Mouse (Mus musculus): ENCODE data around the gene Mapk8. TPM values are rescaled to one million over a fixed set of nuclear protein-coding genes. Genes with fewer than 3 reads are reported as not detected.

Mapk8 gene
- polyA plus RNA-seq, 1 experiment from 2014 or later: 3.1 TPM

DNA sequence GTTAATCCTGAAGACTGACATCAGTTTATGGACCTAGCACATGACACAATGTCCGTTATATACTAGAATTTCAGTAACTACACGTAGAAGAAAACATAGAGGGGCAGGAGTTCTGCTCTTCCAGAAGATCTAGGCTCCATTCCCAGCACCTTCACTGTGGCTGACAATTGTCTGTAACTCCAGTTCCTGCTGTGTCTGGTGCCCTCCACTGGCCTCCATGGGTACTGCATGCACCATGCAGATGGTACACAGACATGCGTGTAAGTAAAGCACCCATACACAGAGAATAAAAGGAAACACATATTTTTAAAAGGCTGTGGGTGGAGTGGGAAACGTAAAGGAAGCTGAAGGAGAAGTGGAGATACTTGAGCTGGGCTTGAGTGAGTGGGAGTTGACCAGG, 113.1 kb downstream of the Mapk8 start:
- Histone ChIP-seq H3K4me2 (ENCODE audit: low read depth, low read length) (no peak overlapping the region), H3K36me3 (replicated peaks; ENCODE audit: insufficient read depth, low read length) (no peaks in the 10 kb centered on the region), H3K27ac (ENCODE audit: low read depth) (no peak overlapping the region), H3K27me3 (ENCODE audit: insufficient read depth, low read length) (no peaks in the 10 kb centered on the region), H3K9me3 (ENCODE audit: low read length) (no peaks in the 10 kb centered on the region), H3K9ac (replicated peaks) (no peak overlapping the region), H3K4me1 (ENCODE audit: insufficient read depth) (no peaks in the 10 kb centered on the region), H3K4me3 (ENCODE audit: low read depth, low read length) (no peak overlapping the region)
- 64% methylated on average over 4 of the region's 4 CpGs for WGBS (ENCODE audit: insufficient replicate concordance)
- DNase-seq: peak; percentile 57
- TF ChIP-seq EP300 (IDR thresholded peaks at IDR 0.05; ENCODE audit: low read depth): no peak
- TF ChIP-seq CTCF (IDR thresholded peaks at IDR 0.05; ENCODE audit: low read depth): peak; percentile 79
- no peak for ATAC-seq

DNA sequence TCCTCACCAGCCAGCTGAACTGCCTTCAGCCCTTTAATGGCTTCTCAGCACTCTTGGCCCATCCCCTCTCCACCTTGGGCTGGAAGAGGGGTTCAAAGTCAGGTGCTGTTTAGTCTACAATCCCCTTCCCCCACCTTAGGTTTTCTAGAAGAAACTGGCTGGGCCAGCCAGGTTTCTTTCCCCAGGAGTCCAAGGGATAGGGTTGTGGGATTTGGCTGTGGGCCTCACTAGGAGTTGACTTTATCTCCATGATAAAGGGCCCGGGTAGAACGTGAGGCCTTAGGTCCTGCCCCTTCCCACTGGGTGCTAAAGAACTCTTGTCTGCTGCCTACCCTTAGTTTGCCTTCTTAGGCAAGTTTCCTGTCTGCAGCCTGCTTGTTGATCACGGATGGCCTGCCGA, 115.3 kb downstream of the Mapk8 start:
- no peaks in the 10 kb centered on the region for H3K9me3 ChIP-seq (ENCODE audit: low read length)
- TF ChIP-seq CTCF (IDR thresholded peaks at IDR 0.05; ENCODE audit: low read depth) (no peak), EP300 (IDR thresholded peaks at IDR 0.05; ENCODE audit: low read depth) (no peak)
- ATAC-seq: no peak
- no peaks in the 10 kb centered on the region for H3K36me3 ChIP-seq (replicated peaks; ENCODE audit: insufficient read depth, low read length)
- H3K27ac ChIP-seq (ENCODE audit: low read depth): no peak overlapping the region
- no peak overlapping the region for H3K9ac ChIP-seq (replicated peaks)
- H3K4me1 ChIP-seq (ENCODE audit: insufficient read depth): no peaks in the 10 kb centered on the region
- H3K4me3 ChIP-seq (ENCODE audit: low read depth, low read length): no peak overlapping the region
- no peak for DNase-seq
- no peaks in the 10 kb centered on the region for H3K27me3 ChIP-seq (ENCODE audit: insufficient read depth, low read length)
- 61% methylated on average over 4 of the region's 4 CpGs for WGBS (ENCODE audit: insufficient replicate concordance)
- H3K4me2 ChIP-seq (ENCODE audit: low read depth, low read length): no peak overlapping the region

DNA sequence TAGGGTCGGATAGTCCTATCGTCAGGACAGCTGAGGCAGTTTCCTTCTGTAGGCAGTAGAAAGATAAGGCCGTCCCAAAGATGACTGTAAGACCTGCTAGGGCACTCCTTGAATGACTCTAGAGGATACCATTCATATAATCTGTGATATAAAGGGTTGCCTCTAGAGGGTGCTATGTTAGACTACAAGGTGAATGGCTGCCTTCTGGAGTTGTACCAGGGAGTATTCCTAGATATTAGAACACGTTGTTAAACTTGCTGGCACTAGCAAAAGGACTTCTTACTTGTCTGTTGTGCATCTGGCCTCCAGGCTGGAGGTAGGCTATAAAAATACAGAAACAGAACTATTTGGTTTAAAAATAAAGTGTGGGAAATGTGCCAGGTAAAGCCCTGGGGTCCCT, 116.0 kb downstream of the Mapk8 start:
- TF ChIP-seq CTCF (IDR thresholded peaks at IDR 0.05; ENCODE audit: low read depth) (peak; percentile 35), EP300 (IDR thresholded peaks at IDR 0.05; ENCODE audit: low read depth) (no peak)
- Histone ChIP-seq H3K9ac (replicated peaks) (no peak overlapping the region), H3K4me3 (ENCODE audit: low read depth, low read length) (no peak overlapping the region), H3K4me1 (ENCODE audit: insufficient read depth) (no peaks in the 10 kb centered on the region), H3K36me3 (replicated peaks; ENCODE audit: insufficient read depth, low read length) (no peaks in the 10 kb centered on the region), H3K27ac (ENCODE audit: low read depth) (no peak overlapping the region), H3K9me3 (ENCODE audit: low read length) (no peaks in the 10 kb centered on the region), H3K27me3 (ENCODE audit: insufficient read depth, low read length) (no peaks in the 10 kb centered on the region), H3K4me2 (ENCODE audit: low read depth, low read length) (no peak overlapping the region)
- WGBS (ENCODE audit: insufficient replicate concordance): 49% methylated on average over 4 of the region's 4 CpGs
- ATAC-seq (no peak), DNase-seq (no peak)

DNA sequence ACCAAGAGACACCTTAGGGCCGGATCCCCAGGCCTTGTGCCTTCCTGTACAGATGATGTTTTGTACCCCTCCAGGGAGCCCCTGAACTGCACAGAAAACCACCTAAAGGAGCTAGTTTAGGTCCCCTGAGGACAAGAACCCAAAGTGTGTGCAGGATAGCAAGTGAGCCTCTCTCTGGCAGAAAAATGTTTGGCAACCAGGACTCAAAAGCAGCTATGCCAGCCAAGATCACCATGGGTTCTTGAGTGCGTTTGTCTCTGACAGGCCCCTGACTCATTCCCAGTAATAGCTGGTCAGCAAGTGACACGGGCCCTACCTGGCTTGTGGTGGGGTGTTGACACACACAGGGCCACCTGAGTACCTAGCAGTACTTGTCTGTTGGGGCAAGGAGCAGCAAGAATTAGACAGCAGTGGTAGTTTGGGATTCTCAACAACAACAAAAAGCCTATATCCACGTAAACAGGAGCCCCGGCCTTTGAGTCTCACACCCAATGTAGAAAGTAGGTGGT, 117.6 kb downstream of the Mapk8 start:
- H3K4me2 ChIP-seq (ENCODE audit: low read depth, low read length): no peak overlapping the region
- H3K9me3 ChIP-seq (ENCODE audit: low read length): no peaks in the 10 kb centered on the region
- H3K4me3 ChIP-seq (ENCODE audit: low read depth, low read length): no peak overlapping the region
- no peaks in the 10 kb centered on the region for H3K27me3 ChIP-seq (ENCODE audit: insufficient read depth, low read length)
- no peak overlapping the region for H3K27ac ChIP-seq (ENCODE audit: low read depth)
- TF ChIP-seq EP300 (IDR thresholded peaks at IDR 0.05; ENCODE audit: low read depth): no peak
- TF ChIP-seq CTCF (IDR thresholded peaks at IDR 0.05; ENCODE audit: low read depth): no peak
- 83% methylated on average over 5 of the region's 5 CpGs for WGBS (ENCODE audit: insufficient replicate concordance)
- H3K36me3 ChIP-seq (replicated peaks; ENCODE audit: insufficient read depth, low read length): no peaks in the 10 kb centered on the region
- ATAC-seq (no peak), DNase-seq (no peak)
- no peak overlapping the region for H3K9ac ChIP-seq (replicated peaks)
- no peaks in the 10 kb centered on the region for H3K4me1 ChIP-seq (ENCODE audit: insufficient read depth)

DNA sequence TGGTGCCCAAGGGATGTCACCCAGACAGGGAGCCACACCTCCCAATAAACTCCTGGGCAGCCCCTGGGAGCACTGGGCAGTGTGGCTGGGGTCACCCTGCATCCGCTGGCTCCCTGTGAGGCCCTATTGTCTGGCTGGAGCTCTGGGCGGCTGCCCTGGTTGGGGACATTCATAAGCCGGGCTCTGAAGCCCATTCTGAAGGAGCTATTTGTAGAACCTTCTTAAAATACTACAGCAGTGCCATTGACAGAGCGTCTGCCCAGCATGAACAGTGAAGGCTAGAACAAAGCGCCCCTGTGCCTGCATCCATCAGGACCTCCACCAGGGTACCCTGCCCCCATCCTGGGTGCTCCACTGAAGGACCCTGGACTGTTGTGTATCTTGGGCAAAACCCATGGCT, 118.6 kb downstream of the Mapk8 start:
- WGBS (ENCODE audit: insufficient replicate concordance): 80% methylated on average over 5 of the region's 5 CpGs
- no peaks in the 10 kb centered on the region for H3K4me1 ChIP-seq (ENCODE audit: insufficient read depth)
- TF ChIP-seq EP300 (IDR thresholded peaks at IDR 0.05; ENCODE audit: low read depth) (no peak), CTCF (IDR thresholded peaks at IDR 0.05; ENCODE audit: low read depth) (no peak)
- H3K4me2 ChIP-seq (ENCODE audit: low read depth, low read length): no peak overlapping the region
- H3K9ac ChIP-seq (replicated peaks): no peak overlapping the region
- no peak overlapping the region for H3K27ac ChIP-seq (ENCODE audit: low read depth)
- no peaks in the 10 kb centered on the region for H3K27me3 ChIP-seq (ENCODE audit: insufficient read depth, low read length)
- H3K9me3 ChIP-seq (ENCODE audit: low read length): no peaks in the 10 kb centered on the region
- ATAC-seq (no peak), DNase-seq (no peak)
- no peak overlapping the region for H3K4me3 ChIP-seq (ENCODE audit: low read depth, low read length)
- no peaks in the 10 kb centered on the region for H3K36me3 ChIP-seq (replicated peaks; ENCODE audit: insufficient read depth, low read length)

Other genes with a start within 250 kb of the Mapk8 start
- gene Arhgap22, start 233.1 kb downstream of the Mapk8 start, polyA plus RNA-seq (2015; fragmentation: Nextera tagmentation; extraction: Ambion mirVana): 0.73 and 1.0 TPM in 2 replicates
- not detected in 2 replicates for gene Frmpd2, start 24.5 kb upstream of the Mapk8 start, polyA plus RNA-seq (2015; fragmentation: Nextera tagmentation; extraction: Ambion mirVana)
- gene Ptpn20, start 142.0 kb upstream of the Mapk8 start, polyA plus RNA-seq (2015; fragmentation: Nextera tagmentation; extraction: Ambion mirVana): 0.06 TPM in 1 of 2 replicates, not detected in the other

Data from liver, postnatal 0 days (tissue).